Mouse (Mus musculus) monocyte, adult 5-6 weeks (primary cell): Measurements from ENCODE around the gene Gipr. TPM values are rescaled to one million over a fixed set of nuclear protein-coding genes. Genes with fewer than 3 reads are reported as not detected.

Experiments used
- ATAC-seq: fragments of 153-309, 156-312 bp; replicated peaks from 2 replicates; pipeline ENCODE4 v1.8.0; 2017; ENCODE audit warnings: mild to moderate bottlenecking; ENCODE audit not compliant: low TSS enrichment, insufficient number of reproducible peaks, severe bottlenecking, poor library complexity, low FRiP score
- total RNA-seq: library from RNA; stranded (forward); fragments of 200-1000, 200-491, 200-594 nt; gene quantifications from 3 replicates; pipeline ENCODE4 v1.2.3, GENCODE M21; 2017

Gipr gene
- not detected in 3 replicates for total RNA-seq

- no peak for ATAC-seq
Measured at GRCm38 (mm10) chr7:19165656-19166423, at the start of gene Gipr. Gene Gipr, minus strand, starts transcription at chr7:19166127.

DNA sequence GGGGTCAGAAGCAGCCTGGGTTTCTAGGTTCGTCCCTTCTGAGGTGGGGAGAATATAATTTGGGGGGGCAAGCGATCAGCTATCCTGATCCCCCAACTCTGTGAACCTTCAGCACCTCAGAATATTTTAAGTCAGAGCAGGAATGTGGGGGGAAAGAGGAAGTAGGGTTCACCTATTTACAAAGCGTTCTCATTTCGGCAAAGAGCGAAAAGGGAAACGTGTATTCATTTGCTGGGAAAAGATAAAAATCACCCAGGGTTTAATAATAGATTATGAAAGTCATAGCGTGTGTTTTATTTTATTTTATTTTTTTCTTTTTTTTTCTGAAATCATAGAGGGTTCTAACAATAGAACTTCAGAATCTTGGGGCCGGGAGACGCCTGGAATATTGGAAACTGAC, 49.0 kb upstream of the Gipr start:
- no peak for ATAC-seq

- ATAC-seq, result no peak
Measured at GRCm38 (mm10) chr7:19214369-19214768, 48.4 kb upstream of the Gipr start.

DNA sequence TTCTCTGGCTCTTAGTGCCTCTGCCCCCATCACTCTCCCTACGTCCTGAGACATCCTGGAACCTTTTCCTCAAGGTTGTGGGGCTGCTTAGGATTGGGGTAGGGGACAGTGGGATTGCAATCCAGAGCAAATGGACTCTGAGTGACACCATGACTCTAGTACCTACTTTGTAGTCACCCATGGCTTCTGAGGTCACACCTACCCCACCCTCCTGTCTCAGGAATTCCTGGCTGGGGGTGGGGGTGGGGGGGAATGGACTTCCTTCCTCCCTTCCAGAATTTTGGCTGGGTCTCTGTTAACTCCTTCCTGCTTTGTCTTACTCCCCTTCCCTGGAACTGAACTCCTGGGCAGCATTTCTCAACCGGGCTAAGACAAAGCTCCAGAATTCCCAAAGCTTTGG, 47.5 kb upstream of the Gipr start:
- no peak for ATAC-seq

DNA sequence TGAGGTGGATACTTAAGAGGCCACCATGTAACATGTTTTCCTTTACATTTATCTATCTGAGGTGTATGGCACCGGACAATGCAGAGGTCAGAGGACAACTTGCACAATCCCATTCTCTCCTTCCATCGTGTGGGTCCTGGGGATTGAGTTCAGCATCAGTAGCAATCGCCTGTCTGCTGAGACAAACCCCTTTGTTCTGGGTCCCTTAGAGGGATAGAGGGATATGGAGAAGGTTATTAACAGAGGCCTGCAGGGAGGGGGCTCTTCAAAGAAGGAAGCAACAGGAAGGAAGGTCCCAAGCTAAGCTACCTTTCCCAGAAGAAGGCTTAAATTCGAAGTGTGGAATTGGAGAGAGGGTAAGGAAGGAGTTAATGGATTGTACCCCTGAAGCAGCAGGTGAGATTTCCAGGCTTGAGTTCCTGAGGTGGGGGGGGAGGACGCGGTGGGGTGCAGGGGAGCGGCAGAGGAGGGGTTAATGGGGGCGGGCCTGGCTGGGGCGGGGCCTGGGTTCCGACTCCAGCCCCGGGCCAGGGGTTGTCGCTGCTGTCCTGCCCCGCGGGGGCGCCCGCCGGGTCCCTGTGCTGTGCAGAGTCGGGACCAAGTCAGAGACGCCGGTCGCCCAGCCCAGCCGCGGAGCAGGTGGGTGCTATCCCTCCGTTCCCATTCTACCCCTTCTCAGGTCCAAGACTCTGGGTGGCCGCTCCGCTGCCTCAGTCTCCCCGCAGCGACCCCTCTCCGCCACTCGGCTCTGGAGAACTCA, 46.2 kb upstream of the Gipr start, which contains the start of gene Gpr4:
Gene Gpr4 (plus strand): TSS at position 543 of the 760 bp plus-strand sequence.
- ATAC-seq, result no peak

DNA sequence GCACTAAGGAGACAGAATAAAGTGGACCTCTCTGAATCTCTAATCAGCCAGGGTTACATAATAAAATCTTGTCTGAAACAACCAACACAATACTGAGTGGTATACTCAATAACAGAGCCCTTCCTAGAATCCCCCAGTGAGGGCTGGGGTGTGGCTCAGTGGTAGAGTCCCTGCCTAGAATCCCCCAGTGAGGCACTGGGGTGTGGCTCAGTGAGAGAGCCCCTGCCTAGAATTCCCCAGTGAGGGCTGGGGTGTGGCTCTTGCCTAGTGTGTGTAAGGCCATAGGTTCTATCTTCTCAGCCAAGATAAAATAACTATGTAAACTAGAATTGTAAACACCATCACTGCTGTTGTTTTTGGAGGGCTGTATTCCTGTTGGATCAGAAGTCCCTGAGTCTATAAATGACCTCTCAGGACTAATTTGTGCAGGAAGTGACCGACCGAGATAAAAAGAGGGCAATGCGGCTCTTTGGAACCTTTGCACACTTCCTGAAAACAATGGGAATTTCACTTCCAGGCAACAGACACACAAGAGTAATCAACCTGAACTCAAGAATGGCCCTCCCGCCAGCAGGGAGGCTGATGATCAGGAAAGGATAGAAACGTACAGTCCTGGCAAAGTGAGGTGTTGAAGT, 45.2 kb upstream of the Gipr start:
- no peak for ATAC-seq

DNA sequence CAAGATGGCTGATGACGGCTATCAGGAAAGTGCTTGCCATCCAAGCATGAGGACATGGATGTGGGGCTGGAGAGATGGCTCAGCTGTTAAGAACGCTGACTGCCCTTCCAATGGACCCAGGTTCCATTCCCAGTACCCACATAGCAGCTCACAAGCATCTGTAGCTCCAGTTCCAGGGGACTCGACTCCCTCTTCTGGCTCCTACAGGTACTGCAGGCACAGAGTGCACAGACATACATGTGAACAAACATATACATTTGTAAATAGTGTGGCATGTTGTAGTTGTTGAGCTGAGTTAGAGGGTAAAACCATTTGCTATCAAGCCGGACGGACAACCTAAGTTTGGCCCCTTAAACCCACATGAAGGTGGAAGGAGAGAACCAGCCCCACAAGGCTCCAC, 44.1 kb upstream of the Gipr start:
- no peak for ATAC-seq

- ATAC-seq, result no peak
Measured at GRCm38 (mm10) chr7:19209494-19209893, 43.6 kb upstream of the Gipr start.

GRCm38 (mm10) chr7:19208944-19209472, 43.1 kb upstream of the Gipr start:
- ATAC-seq, result no peak

GRCm38 (mm10) chr7:19208201-19208910, 42.4 kb upstream of the Gipr start:
- no peak for ATAC-seq

DNA sequence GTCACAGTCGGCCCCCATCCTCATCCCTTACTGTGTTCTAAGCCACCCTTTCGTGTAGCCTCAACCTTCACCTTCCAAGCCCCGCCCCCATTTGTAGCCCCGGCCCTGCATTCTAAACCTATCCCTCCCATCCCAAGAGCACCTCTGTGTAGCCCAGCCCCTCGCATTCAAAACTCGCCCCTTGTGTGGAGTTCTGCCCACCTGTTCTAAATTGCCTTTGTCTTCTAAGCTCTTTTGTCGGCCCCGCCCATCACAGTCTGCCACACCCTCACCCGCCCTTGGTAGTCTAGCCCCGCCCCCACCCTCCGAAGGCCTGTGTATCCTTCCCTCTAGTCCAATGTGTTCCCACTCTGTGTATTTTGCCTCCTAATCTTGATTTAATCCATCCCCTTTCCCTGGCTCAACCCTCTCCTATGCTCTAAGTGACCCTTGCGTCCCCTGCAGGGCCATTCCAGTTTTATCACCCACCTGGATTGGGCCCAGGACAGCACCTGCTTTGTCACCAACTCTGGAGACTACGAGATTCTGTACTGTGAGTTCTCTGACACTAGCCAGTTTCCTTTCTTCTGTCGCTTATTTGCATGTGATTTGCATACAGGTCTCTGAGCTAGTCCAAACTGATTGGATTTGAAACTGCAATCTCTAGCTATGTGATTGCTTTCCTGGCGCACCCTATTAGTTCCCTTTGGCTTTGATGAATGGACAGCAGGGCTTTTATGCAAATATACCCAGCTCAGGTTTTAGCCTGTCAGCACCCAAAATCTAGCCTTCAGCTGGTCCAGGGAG, 36.3 kb upstream of the Gipr start:
- no peak for ATAC-seq

GRCm38 (mm10) chr7:19201660-19202059, 35.7 kb upstream of the Gipr start:
- ATAC-seq, result no peak

GRCm38 (mm10) chr7:19197985-19198384, 32.1 kb upstream of the Gipr start:
- no peak for ATAC-seq

- no peak for ATAC-seq
Measured at GRCm38 (mm10) chr7:19196676-19197075, 30.7 kb upstream of the Gipr start.

- no peak for ATAC-seq
Measured at GRCm38 (mm10) chr7:19194676-19195075, 28.7 kb upstream of the Gipr start.

DNA sequence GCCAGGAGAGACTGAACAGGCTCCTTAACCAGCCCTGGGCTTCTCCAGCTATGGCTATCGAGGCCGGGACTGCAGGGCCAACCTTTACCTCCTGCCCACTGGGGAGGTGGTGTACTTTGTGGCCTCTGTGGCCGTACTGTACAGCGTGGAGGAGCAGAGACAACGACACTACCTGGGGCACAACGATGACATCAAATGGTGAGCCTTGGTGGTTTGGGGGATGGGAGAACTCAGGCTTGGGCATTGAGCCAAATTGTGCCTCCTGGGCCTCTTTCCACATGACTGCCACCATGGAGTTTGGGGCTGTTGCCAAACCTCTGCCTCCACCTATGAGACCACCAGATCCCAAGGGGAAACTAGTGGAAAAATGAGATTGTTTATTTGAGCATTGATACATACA, 18.8 kb upstream of the Gipr start:
- no peak for ATAC-seq

- no peak for ATAC-seq
Measured at GRCm38 (mm10) chr7:19184250-19184649, 18.3 kb upstream of the Gipr start.

GRCm38 (mm10) chr7:19180862-19181429, 15.0 kb upstream of the Gipr start:
- ATAC-seq, result peak; percentile 23; the same call in 1 of the 2 replicates
